Mouse (Mus musculus): ENCODE measurements at regions not wholly inside any gene's neighbourhood (a gene's known extent, or its start where the extent isn't known, plus 50 kb on each side); places are given as distances from the start of the nearest gene placed in this dataset.
"Not testable (repeated sequence)": the region's sequence is repeated elsewhere in the genome, so short reads cannot be mapped to it uniquely, and the experiment has no call there.

GRCm38 (mm10) chr11:71285193-71285592 lies 54.7 kb upstream of the Nlrp1b start:
- DNase-seq (ENCODE audit: low spot score): no peak

- DNase-seq (ENCODE audit: low spot score): not testable (repeated sequence)
Observed at GRCm38 (mm10) chr11:71288243-71288642, 57.7 kb upstream of the Nlrp1b start.

- DNase-seq (ENCODE audit: low spot score): no peak
Observed at GRCm38 (mm10) chr11:71289490-71289889, 59.0 kb upstream of the Nlrp1b start.

GRCm38 (mm10) chr11:71299479-71299878 lies 68.9 kb upstream of the Nlrp1b start:
- DNase-seq (ENCODE audit: low spot score): no peak

- DNase-seq (ENCODE audit: low spot score): no peak
Observed at GRCm38 (mm10) chr11:71323439-71323838, 92.9 kb upstream of the Nlrp1b start.

GRCm38 (mm10) chr11:71337428-71337827 lies 106.9 kb upstream of the Nlrp1b start:
- no peak for DNase-seq (ENCODE audit: low spot score)

GRCm38 (mm10) chr11:71346024-71346423 lies 115.5 kb upstream of the Nlrp1b start:
- DNase-seq (ENCODE audit: low spot score): no peak

GRCm38 (mm10) chr11:71357089-71357488 lies 126.6 kb upstream of the Nlrp1b start:
- no peak for DNase-seq (ENCODE audit: low spot score)

- DNase-seq (ENCODE audit: low spot score): no peak
Observed at GRCm38 (mm10) chr11:71360856-71361255, 130.3 kb upstream of the Nlrp1b start.

GRCm38 (mm10) chr11:71371871-71372270 lies 141.3 kb upstream of the Nlrp1b start:
- DNase-seq (ENCODE audit: low spot score): no peak

GRCm38 (mm10) chr11:71375132-71375531 lies 144.6 kb upstream of the Nlrp1b start:
- DNase-seq (ENCODE audit: low spot score): no peak

- DNase-seq (ENCODE audit: low spot score): no peak
Observed at GRCm38 (mm10) chr11:71388411-71388810, 157.9 kb upstream of the Nlrp1b start.

- DNase-seq (ENCODE audit: low spot score): no peak
Observed at GRCm38 (mm10) chr11:71389659-71390058, 159.1 kb upstream of the Nlrp1b start.

- no peak for DNase-seq (ENCODE audit: low spot score)
Observed at GRCm38 (mm10) chr11:71390151-71390550, 159.6 kb upstream of the Nlrp1b start.

- DNase-seq (ENCODE audit: low spot score): no peak
Observed at GRCm38 (mm10) chr11:71390616-71391015, 160.1 kb upstream of the Nlrp1b start.

- DNase-seq (ENCODE audit: low spot score): no peak
Observed at GRCm38 (mm10) chr11:71393406-71393805, 162.9 kb upstream of the Nlrp1b start.

- no peak for DNase-seq (ENCODE audit: low spot score)
Observed at GRCm38 (mm10) chr11:71395023-71395422, 164.5 kb upstream of the Nlrp1b start.

- DNase-seq (ENCODE audit: low spot score): no peak
Observed at GRCm38 (mm10) chr11:71395631-71396030, 165.1 kb upstream of the Nlrp1b start.

- no peak for DNase-seq (ENCODE audit: low spot score)
Observed at GRCm38 (mm10) chr11:71400351-71400750, 169.8 kb upstream of the Nlrp1b start.

- DNase-seq (ENCODE audit: low spot score): no peak
Observed at GRCm38 (mm10) chr11:71401411-71402276, 171.1 kb upstream of the Nlrp1b start.

- no peak for DNase-seq (ENCODE audit: low spot score)
Observed at GRCm38 (mm10) chr11:71404361-71404760, 173.8 kb upstream of the Nlrp1b start.

- no peak for DNase-seq (ENCODE audit: low spot score)
Observed at GRCm38 (mm10) chr11:71407043-71407442, 176.5 kb upstream of the Nlrp1b start.

- no peak for DNase-seq (ENCODE audit: low spot score)
Observed at GRCm38 (mm10) chr11:71409211-71409765, 178.8 kb upstream of the Nlrp1b start.

GRCm38 (mm10) chr11:71410582-71410981 lies 180.0 kb upstream of the Nlrp1b start:
- no peak for DNase-seq (ENCODE audit: low spot score)

Measured in urinary bladder, postnatal 25 days (tissue).